Mouse (Mus musculus) limb, embryonic 11.5 days (tissue): Measurements from ENCODE around the gene Ldb3. TPM values are rescaled to one million over a fixed set of nuclear protein-coding genes. Genes with fewer than 3 reads are reported as not detected.
A peak's percentile ranks its signal among the peaks of the same experiment; 100 is the strongest.

Source experiments
- ATAC-seq: fragments of 200-750 bp; cut with Nextera tagmentation; 2 replicates; pipeline ENCODE4 v1.8.0; 2017; ENCODE audit warnings: low read depth; ENCODE audit not compliant: insufficient number of reproducible peaks, low FRiP score, low TSS enrichment
- DNase-seq: peaks from one replicate; pipeline ENCODE4 v3.0.0-alpha.2; 2015; ENCODE audit warnings: low spot score
- H3K27ac ChIP-seq: fragments of 300-500 bp; sonication (generic); replicated peaks from 2 replicates; pipeline ENCODE4 v1.5.1; 2014; ENCODE audit warnings: low read depth, mild to moderate bottlenecking, low read length
- H3K27me3 ChIP-seq: fragments of 300-500 bp; sonication (generic); 2 replicates; pipeline ENCODE4 v1.6.1; 2014; ENCODE audit warnings: mild to moderate bottlenecking, low read length, mixed read lengths; ENCODE audit not compliant: control insufficient read depth, insufficient read depth
- H3K36me3 ChIP-seq: fragments of 300-500 bp; sonication (generic); 2 replicates; pipeline ENCODE4 v1.6.1; 2014; ENCODE audit warnings: mild to moderate bottlenecking, low read length, moderate library complexity, mixed read lengths; ENCODE audit not compliant: control insufficient read depth, insufficient read depth
- H3K4me1 ChIP-seq: fragments of 300-500 bp; sonication (generic); 2 replicates; pipeline ENCODE4 v1.6.1; 2014; ENCODE audit warnings: low read length, mixed read lengths; ENCODE audit not compliant: control insufficient read depth, insufficient read depth
- H3K4me2 ChIP-seq: fragments of 300-500 bp; sonication (generic); 2 replicates; pipeline ENCODE4 v1.6.1; 2014; ENCODE audit warnings: low read depth, mild to moderate bottlenecking, moderate library complexity; ENCODE audit not compliant: severe bottlenecking
- H3K4me3 ChIP-seq: fragments of 300-500 bp; sonication (generic); 2 replicates; pipeline ENCODE4 v1.5.1; 2014; ENCODE audit warnings: low read depth, low read length
- H3K9ac ChIP-seq: fragments of 300-500 bp; sonication (generic); 2 replicates; pipeline ENCODE4 v1.6.1; 2014; ENCODE audit warnings: mild to moderate bottlenecking, low read length
- H3K9me3 ChIP-seq: fragments of 300-500 bp; sonication (generic); 2 replicates; pipeline ENCODE4 v1.6.1; 2016; ENCODE audit warnings: low read length; ENCODE audit not compliant: control insufficient read depth
- whole genome bisulfite sequencing: fragments of 180-500 bp; shearing (Covaris S2); extraction: QIAGEN DNeasy Blood & Tissue Kit; methylation state at CpG from one replicate; pipeline ENCODE4 v1.1.7; 2014; 5-methylcytosine and 5-hydroxymethylcytosine counted together
- polyA plus RNA-seq: library from polyadenylated mRNA; unstranded; fragments of >200 nt; fragmentation: Nextera tagmentation; extraction: Ambion mirVana; gene quantifications from 2 replicates; pipeline ENCODE4 v1.2.1, GENCODE M21; 2014

The Ldb3 gene
- polyA plus RNA-seq, 1 experiment from 2014 or later: 0.68 TPM

DNA sequence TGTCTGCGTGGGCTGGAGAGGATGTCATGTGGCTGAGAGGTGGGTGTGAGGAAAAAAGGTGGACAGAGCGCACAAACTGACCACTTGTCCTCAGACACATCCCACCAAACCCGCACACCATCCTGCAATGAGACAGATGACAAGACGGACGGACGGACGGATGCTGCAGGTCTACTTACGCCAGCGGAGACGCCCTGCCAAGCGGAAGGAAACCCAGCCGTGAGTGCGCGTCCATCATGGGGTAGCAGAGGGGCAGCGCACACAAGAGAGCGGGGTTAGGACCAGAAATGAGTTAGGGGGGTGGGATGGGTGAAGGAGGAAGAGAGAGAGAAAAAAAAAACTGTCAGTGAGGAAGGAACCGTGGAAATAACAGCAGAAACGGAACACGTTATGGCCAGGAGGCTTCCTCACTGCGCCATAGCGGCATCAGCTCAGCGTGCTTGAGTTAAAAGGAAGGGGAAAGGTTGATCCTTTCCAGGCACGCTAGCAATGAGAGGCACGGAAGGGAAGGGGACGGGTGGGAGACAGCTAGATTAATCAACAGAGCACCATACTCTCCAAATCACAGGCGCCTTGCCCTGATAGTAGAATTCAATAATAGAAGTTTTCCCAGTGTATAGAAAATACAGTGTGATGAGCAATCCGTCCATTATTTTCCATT lies 18.8 kb downstream of the Ldb3 start:
- Histone ChIP-seq H3K9me3 (no peaks in the 10 kb centered on the region; the same call in 1 of the 2 replicates), H3K4me3 (peak overlapping the region; percentile 20; the same call in 1 of the 2 replicates), H3K27me3 (no peaks in the 10 kb centered on the region), H3K36me3 (no peaks in the 10 kb centered on the region), H3K27ac (no peak overlapping the region), H3K9ac (peak overlapping the region; percentile 27; the same call in 1 of the 2 replicates), H3K4me2 (peak overlapping the region; percentile 56), H3K4me1 (peaks cover 12% of the 10 kb centered on the region)
- no peak for ATAC-seq
- 29% methylated on average over 27 of the region's 27 CpGs for WGBS
- DNase-seq: no peak

DNA sequence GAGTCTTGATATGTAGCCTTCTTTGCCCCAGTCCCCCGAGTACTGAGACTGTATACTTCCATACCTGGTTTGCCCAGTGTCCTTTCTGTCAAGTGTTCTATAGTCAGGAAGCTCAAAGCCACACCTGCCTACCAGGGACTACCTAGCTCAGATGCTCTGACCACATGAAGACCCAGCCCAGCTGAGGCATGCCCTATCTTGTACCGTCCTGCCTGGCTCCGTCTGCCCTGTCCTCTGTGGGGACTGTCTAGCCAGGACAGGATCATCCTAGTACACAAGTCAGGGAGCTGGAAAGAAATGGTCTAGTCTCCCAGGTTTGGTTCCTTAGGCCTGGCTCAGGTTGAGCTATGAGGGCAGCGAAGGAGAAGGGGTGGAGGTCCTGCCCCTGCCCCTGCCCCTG lies 19.9 kb downstream of the Ldb3 start:
- Histone ChIP-seq H3K4me1 (peaks cover 12% of the 10 kb centered on the region), H3K27me3 (no peaks in the 10 kb centered on the region), H3K4me3 (no peak overlapping the region), H3K9ac (no peak overlapping the region), H3K27ac (no peak overlapping the region), H3K36me3 (no peaks in the 10 kb centered on the region), H3K9me3 (no peaks in the 10 kb centered on the region), H3K4me2 (no peak overlapping the region)
- DNase-seq (no peak), ATAC-seq (no peak)
- WGBS: 78% methylated on average over 4 of the region's 4 CpGs

DNA sequence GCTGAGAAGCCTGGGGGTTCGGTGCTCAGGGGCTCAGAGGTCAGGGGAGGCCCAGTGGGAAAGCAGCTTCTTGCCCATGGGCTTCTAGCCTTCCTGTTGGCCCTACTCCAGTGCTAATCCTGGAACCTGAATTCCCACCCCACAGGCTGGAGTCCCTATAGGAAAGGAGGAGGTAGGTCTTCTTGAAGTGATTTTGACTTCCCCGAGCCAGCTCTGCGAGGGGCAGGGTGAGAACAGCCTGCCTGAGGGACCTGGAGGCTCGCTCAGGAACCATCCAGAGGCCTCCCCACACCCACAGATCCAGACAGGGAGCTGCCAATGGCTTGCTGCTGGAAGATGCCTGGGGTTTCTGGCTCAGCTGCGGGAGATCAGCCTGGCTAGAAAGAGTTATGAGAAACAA lies 20.8 kb downstream of the Ldb3 start:
- no peaks in the 10 kb centered on the region for H3K9me3 ChIP-seq
- no peaks in the 10 kb centered on the region for H3K36me3 ChIP-seq
- 55% methylated on average over 5 of the region's 5 CpGs for WGBS
- no peak overlapping the region for H3K4me3 ChIP-seq
- no peak overlapping the region; the same call in 1 of the 2 replicates for H3K27ac ChIP-seq
- H3K27me3 ChIP-seq: no peaks in the 10 kb centered on the region
- no peak for DNase-seq
- no peak overlapping the region; the same call in 1 of the 2 replicates for H3K9ac ChIP-seq
- H3K4me1 ChIP-seq: peaks cover 12% of the 10 kb centered on the region
- no peak overlapping the region for H3K4me2 ChIP-seq
- no peak for ATAC-seq

DNA sequence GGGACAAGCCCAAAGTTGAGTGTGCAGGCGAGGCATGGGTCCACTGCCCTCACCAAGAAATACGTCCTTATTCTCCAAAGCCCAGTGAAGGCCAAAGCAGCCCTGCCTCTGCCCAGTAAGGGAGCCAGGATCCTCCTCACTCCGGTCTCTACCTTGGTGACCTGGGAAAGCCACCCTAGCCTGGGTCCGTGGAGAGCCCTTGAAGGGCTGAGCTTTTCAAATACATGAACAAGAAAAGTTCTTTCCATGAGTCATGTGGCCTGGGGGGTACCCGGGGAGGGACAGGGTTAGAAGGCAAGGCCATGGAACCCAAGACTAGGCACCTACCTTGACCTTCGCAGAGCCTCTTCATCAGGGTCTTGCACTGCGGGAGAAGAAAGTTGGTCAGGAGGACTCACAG lies 22.0 kb downstream of the Ldb3 start:
- peaks cover 16% of the 10 kb centered on the region for H3K4me1 ChIP-seq
- no peak for ATAC-seq

DNA sequence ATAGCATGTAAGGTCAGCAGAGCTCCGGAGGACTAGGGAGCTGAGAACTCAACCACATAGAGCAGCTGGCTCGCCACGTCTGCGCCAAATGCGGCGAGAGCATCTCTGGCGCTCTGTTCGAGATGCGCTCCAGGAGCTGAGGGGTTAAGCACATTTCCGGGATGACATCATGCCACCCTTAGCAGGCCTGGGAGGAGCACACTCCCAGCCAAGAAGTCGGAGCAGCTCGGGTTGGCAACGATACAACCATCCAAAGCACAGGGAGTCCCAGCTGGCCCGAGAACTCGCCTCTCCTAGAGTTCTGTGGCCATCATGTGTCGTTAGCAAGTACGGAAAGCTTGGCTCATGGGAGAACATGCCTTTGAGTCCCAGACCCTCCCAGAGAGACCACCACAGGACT lies 22.8 kb downstream of the Ldb3 start:
- DNase-seq (no peak), ATAC-seq (no peak)
- Histone ChIP-seq H3K4me2 (no peak overlapping the region), H3K36me3 (no peaks in the 10 kb centered on the region), H3K27me3 (no peaks in the 10 kb centered on the region), H3K9ac (no peak overlapping the region), H3K4me3 (no peak overlapping the region), H3K27ac (no peak overlapping the region), H3K9me3 (no peaks in the 10 kb centered on the region), H3K4me1 (peaks cover 16% of the 10 kb centered on the region)
- WGBS: 70% methylated on average over 17 of the region's 17 CpGs

More for the DNA sequence above, 22.0 kb downstream of the Ldb3 start:
- Histone ChIP-seq H3K27ac (no peak overlapping the region), H3K27me3 (no peaks in the 10 kb centered on the region), H3K4me3 (no peak overlapping the region), H3K36me3 (no peaks in the 10 kb centered on the region), H3K4me2 (no peak overlapping the region), H3K9me3 (no peaks in the 10 kb centered on the region), H3K9ac (no peak overlapping the region)
- 91% methylated on average over 7 of the region's 7 CpGs for WGBS
- no peak for DNase-seq

DNA sequence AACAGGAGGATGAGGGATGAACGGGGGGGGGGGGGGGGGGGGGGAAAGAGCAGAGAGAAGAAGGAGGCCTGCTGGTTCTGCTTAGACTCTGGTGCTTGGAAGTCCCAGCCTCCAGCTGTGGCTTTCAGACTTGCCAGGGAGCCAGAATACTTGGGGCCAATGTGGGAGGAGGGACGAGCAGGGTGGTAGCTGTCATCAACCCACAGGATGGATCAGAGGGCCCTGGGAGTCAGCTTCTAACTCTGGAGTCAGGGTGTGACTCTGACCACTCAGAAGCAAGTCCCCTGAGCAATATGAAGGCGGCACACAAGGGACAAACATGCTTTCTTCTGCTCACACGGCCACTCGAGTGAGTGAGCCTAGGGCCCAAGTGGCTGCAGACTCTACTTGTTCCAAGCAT lies 23.8 kb downstream of the Ldb3 start:
- Histone ChIP-seq H3K4me1 (peaks cover 16% of the 10 kb centered on the region), H3K36me3 (no peaks in the 10 kb centered on the region), H3K27ac (no peak overlapping the region), H3K4me3 (no peak overlapping the region), H3K9ac (no peak overlapping the region), H3K27me3 (no peaks in the 10 kb centered on the region), H3K9me3 (no peaks in the 10 kb centered on the region), H3K4me2 (no peak overlapping the region)
- ATAC-seq: no peak
- WGBS: 78% methylated on average over 5 of the region's 5 CpGs
- DNase-seq: no peak

DNA sequence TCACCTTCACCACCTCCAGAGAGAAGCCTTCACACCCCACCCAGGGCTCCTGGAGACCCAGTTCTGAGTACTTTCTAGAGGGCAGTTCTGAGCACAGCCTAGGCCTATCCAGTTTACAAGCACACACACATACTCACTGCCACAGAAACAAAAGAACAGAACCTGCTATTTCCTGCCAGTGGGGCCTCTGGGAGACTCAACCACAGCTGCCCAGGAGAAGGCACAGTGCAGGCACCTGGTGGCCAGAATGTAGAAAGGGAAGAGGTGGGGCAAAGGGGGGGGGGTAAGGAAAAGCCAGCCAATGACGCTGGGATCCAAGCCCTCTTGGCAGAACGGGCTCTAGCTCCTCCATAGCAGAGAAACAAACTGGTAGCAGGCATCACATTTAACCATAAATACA lies 26.1 kb downstream of the Ldb3 start:
- no peak overlapping the region for H3K4me2 ChIP-seq
- peak; percentile 41 for ATAC-seq
- H3K27me3 ChIP-seq: no peaks in the 10 kb centered on the region
- peak; percentile 43 for DNase-seq
- 9% methylated on average over 2 of the region's 2 CpGs for WGBS
- H3K36me3 ChIP-seq: no peaks in the 10 kb centered on the region
- H3K9ac ChIP-seq: 0 out of 2 replicates have a peak overlapping the region, but pooled peaks have one; percentile 30
- no peaks in the 10 kb centered on the region for H3K9me3 ChIP-seq
- H3K4me3 ChIP-seq: no peak overlapping the region
- H3K4me1 ChIP-seq: peaks cover 4% of the 10 kb centered on the region; the same call in 1 of the 2 replicates
- peak overlapping the region; percentile 47 for H3K27ac ChIP-seq

DNA sequence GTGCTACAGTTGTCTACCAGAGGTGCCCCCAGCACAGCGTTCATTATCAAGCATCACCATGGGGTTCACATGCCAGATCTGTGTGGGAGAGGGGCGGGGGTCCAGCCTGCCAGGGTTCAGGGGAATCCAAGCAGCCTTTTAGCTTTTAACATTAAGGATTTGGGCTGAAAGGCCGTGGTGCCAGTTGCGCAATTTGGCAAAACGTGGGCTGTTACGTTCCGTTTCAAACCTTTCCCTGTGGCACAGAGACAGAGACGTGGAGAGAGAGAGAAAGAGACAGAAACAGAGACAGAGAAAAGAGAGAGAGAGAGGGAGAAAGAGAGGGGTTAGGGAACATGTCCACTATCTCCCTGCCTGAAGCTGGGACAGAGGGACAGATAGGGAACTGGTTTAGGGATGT lies 26.8 kb downstream of the Ldb3 start:
- 89% methylated on average over 8 of the region's 8 CpGs for WGBS

More for the DNA sequence above, 26.8 kb downstream of the Ldb3 start:
- Histone ChIP-seq H3K4me3 (no peak overlapping the region), H3K27ac (peak overlapping the region; percentile 47), H3K27me3 (no peaks in the 10 kb centered on the region), H3K36me3 (no peaks in the 10 kb centered on the region), H3K9me3 (no peaks in the 10 kb centered on the region), H3K4me2 (no peak overlapping the region), H3K9ac (no peak overlapping the region), H3K4me1 (peaks cover 4% of the 10 kb centered on the region; the same call in 1 of the 2 replicates)
- DNase-seq (no peak), ATAC-seq (no peak)
